Comparison of ENCODE assay signal across 8 mouse cellular contexts in genomic region chr5:139364260-139364910, GRCm38 (mm10). TPM values are rescaled to one million over a fixed set of nuclear protein-coding genes. Genes with fewer than 3 reads are reported as not detected.
DNase-seq lines count a peak whose midpoint lies in the region; ATAC-seq lines count a peak whose summit lies in the region.

No protein-coding gene starts in this region.

- H3K27me3 ChIP-seq in hindbrain, embryonic 15.5 days = no peaks in the 10 kb centered on the region

- H3K4me2 ChIP-seq in hindbrain, embryonic 15.5 days = no peak overlapping the region

- peak; percentile 55; the same call in 1 of the 2 replicates for ATAC-seq in hindbrain, embryonic 15.5 days (ENCODE audit: low FRiP score, low read depth)

- H3K27ac ChIP-seq in hindbrain, embryonic 15.5 days (replicated peaks) = 0 out of 2 replicates have a peak overlapping the region, but pooled peaks have one; percentile 1

- no peak overlapping the region for H3K9ac ChIP-seq in hindbrain, embryonic 15.5 days

- peaks cover 15% of the 10 kb centered on the region for H3K4me1 ChIP-seq in hindbrain, embryonic 15.5 days (replicated peaks)

- H3K4me3 ChIP-seq in hindbrain, embryonic 15.5 days = no peak overlapping the region

- H3K9me3 ChIP-seq in hindbrain, embryonic 15.5 days = no peaks in the 10 kb centered on the region

- DNase-seq in NIH3T3 (ENCODE audit: low read depth) = peak; percentile 93
- peak; percentile 99 to 100 for DNase-seq in cerebellum, postnatal 14 days
- peak; percentile 90 to 95 for DNase-seq in frontal cortex, postnatal 36 days (ENCODE audit: low spot score in 2 of 2)
- DNase-seq in left cerebral cortex, adult 11 months (ENCODE audit: low spot score) = peak; percentile 75
- DNase-seq in lung, postnatal 4 days = peak; percentile 87 to 93
- peak; percentile 86 for DNase-seq in retina, postnatal 1 day
- peak; percentile 80 to 94 for DNase-seq in urinary bladder, adult 18-20 months (ENCODE audit: low spot score in 2 of 2)

- H3K36me3 ChIP-seq in hindbrain, embryonic 15.5 days = no peaks in the 10 kb centered on the region

- 42% methylated on average over 12 of the region's 12 CpGs for WGBS in hindbrain, embryonic 15.5 days

RNA-seq across cellular contexts. Expression of gene Cyp2w1, which starts 12.0 kb away (rescaled TPM):
- polyA plus RNA-seq in hindbrain, embryonic 15.5 days (2015; fragmentation: Nextera tagmentation; extraction: Ambion mirVana) = not detected in 2 replicates

RNA-seq across cellular contexts. Expression of gene Gpr146, which starts 13.1 kb away (rescaled TPM):
- 2.6 and 2.9 TPM in 2 replicates for polyA plus RNA-seq in hindbrain, embryonic 15.5 days (2015; fragmentation: Nextera tagmentation; extraction: Ambion mirVana)

RNA-seq across cellular contexts. Expression of gene Cox19, which starts 13.2 kb away (rescaled TPM):
- 91.9 and 98.8 TPM in 2 replicates for polyA plus RNA-seq in hindbrain, embryonic 15.5 days (2015; fragmentation: Nextera tagmentation; extraction: Ambion mirVana)

RNA-seq across cellular contexts. Expression of gene Adap1, which starts 39.0 kb away (rescaled TPM):
- polyA plus RNA-seq in hindbrain, embryonic 15.5 days (2015; fragmentation: Nextera tagmentation; extraction: Ambion mirVana) = 124 and 132 TPM in 2 replicates

RNA-seq across cellular contexts. Expression of gene C130050O18Rik, which starts 40.7 kb away (rescaled TPM):
- polyA plus RNA-seq in hindbrain, embryonic 15.5 days (2015; fragmentation: Nextera tagmentation; extraction: Ambion mirVana) = 0.22 and 0.43 TPM in 2 replicates
